Mouse (Mus musculus) heart, embryonic 11.5 days (tissue): ENCODE results near the gene Gys2. TPM values are rescaled to one million over a fixed set of nuclear protein-coding genes. Genes with fewer than 3 reads are reported as not detected.

ENCODE experiments used
- ATAC-seq: fragments of 200-750 bp; cut with Nextera tagmentation; replicated peaks from 2 replicates; pipeline ENCODE4 v1.8.0; 2017; ENCODE audit warnings: moderate library complexity; ENCODE audit not compliant: insufficient number of reproducible peaks, low FRiP score, low TSS enrichment
- H3K27ac ChIP-seq: fragments of 300-500 bp; sonication (generic); 2 replicates; pipeline ENCODE4 v1.5.1; 2014; ENCODE audit warnings: mild to moderate bottlenecking, low read depth, low read length
- H3K27me3 ChIP-seq: fragments of 300-500 bp; sonication (generic); 2 replicates; pipeline ENCODE4 v1.6.1; 2014; ENCODE audit warnings: mild to moderate bottlenecking, low read length, mixed read lengths; ENCODE audit not compliant: control insufficient read depth, insufficient read depth
- H3K36me3 ChIP-seq: fragments of 300-500 bp; sonication (generic); 2 replicates; pipeline ENCODE4 v1.6.1; 2014; ENCODE audit warnings: mild to moderate bottlenecking, low read length, moderate library complexity, mixed read lengths; ENCODE audit not compliant: control insufficient read depth, insufficient read depth
- H3K4me1 ChIP-seq: fragments of 300-500 bp; sonication (generic); 2 replicates; pipeline ENCODE4 v1.6.1; 2014; ENCODE audit warnings: low read length; ENCODE audit not compliant: control insufficient read depth, insufficient read depth
- H3K4me2 ChIP-seq: fragments of 300-500 bp; sonication (generic); 2 replicates; pipeline ENCODE4 v1.6.1; 2014; ENCODE audit warnings: mild to moderate bottlenecking, moderate library complexity
- H3K4me3 ChIP-seq: fragments of 300-500 bp; sonication (generic); 2 replicates; pipeline ENCODE4 v1.5.1; 2014; ENCODE audit warnings: low read depth, low read length
- H3K9ac ChIP-seq: fragments of 300-500 bp; sonication (generic); 2 replicates; pipeline ENCODE4 v1.6.1; 2014; ENCODE audit warnings: mild to moderate bottlenecking, low read depth, low read length, moderate library complexity
- H3K9me3 ChIP-seq: fragments of 300-500 bp; sonication (generic); replicated peaks from 2 replicates; pipeline ENCODE4 v1.6.1; 2016; ENCODE audit warnings: low read length; ENCODE audit not compliant: control insufficient read depth
- WGBS: fragments of 180-500 bp; shearing (Covaris S2); extraction: QIAGEN DNeasy Blood & Tissue Kit; methylation state at CpG from one replicate; pipeline ENCODE4 v1.1.7; 2014; ENCODE audit not compliant: insufficient replicate concordance; 5-methylcytosine and 5-hydroxymethylcytosine counted together
- polyA plus RNA-seq: library from polyadenylated mRNA; unstranded; fragments of >200 nt; fragmentation: Nextera tagmentation; extraction: Ambion mirVana; gene quantifications from 2 replicates; pipeline ENCODE4 v1.2.1, GENCODE M21; 2014

Gys2 gene
- polyA plus RNA-seq, 1 experiment from 2014 or later = 0.36 TPM

DNA sequence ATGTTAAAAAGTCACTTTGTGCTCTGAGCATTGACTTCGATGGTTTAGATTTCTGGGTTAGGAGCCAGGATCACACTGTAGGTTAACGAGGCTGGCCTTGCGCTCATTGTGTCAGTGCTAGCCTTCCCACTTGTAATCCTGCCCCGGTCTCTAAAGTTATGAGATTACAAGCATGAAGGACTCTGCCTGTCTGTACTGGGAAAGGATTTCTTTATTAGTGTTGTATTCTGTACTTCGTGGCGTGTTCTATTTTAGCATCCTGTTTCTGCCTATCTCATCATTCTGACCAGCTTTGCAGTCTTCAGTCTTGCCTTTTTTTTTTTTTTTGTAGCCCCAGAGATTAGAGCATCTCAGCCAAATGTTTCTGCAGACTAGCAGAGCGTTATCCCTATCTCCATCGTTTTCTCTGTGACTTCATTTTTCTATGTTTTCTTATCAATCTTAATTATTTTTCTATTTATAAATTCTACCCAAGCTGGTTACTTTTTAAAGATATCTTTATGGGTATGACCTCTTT lies 85.1 kb downstream of the Gys2 start:
- no peak overlapping the region for H3K27ac ChIP-seq
- WGBS = 15% methylated on average over 8 of the region's 8 CpGs
- no peak for ATAC-seq

DNA sequence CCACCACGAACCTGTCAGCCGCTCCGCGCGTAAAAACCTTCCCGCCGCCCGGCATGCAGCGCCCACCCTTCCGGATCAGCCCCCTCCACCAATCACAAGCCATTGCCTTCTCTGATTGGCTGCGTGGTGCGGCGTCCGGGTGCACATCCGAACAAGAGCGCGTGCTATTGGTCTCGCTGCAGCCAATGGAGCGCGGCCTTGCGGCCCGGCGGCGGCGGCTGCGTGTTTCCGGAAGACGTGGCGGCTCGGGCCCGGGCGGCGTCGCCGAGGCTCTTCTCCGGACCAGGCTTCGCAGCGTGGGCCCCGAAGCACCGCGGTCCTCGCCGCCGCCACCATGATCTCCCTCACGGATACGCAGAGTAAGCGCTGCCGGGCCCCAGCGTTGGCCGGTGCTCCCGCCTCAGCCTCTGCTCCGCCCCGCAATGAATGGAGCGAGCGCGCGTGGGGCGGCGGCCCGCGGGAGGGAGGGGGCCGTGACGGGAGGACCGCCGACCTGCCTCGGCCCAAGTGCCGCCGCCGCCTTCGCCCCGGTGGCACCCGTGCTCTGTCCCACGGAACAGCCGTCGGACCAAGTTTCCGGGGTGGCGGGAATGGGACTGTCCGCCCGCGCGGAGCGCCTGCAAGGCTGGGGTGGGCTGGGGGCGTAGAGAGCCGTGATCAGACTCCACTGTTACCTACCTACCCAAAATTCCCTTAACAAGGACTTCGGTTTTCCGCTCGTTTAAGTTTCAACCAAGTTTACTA lies 85.7 kb downstream of the Gys2 start, which contains the start of the genes Recql and Golt1b:
Gene Recql (minus strand): TSS at position 77 of the 744 bp plus-strand sequence.
Gene Golt1b (plus strand): TSS at position 211 of the 744 bp plus-strand sequence.
- H3K4me3 ChIP-seq = peak within 1 kb of the TSS; percentile 79
- peak within 1 kb of the TSS; percentile 87 for H3K9ac ChIP-seq
- H3K4me1 ChIP-seq = peaks cover 8% of the 10 kb centered on the region
- no peaks in the 10 kb centered on the region for H3K27me3 ChIP-seq
- H3K36me3 ChIP-seq = no peaks in the 10 kb centered on the region
- 0 out of 2 replicates have a peak within 1 kb of the TSS, but pooled peaks have one; percentile 15 for H3K27ac ChIP-seq
- ATAC-seq = peak; percentile 100
- no peaks in the 10 kb centered on the region for H3K9me3 ChIP-seq
- peak within 1 kb of the TSS; percentile 84 for H3K4me2 ChIP-seq
- under 1% methylated on average over 85 of the region's 87 CpGs for WGBS

More for the DNA sequence above, 85.1 kb downstream of the Gys2 start:
- Histone ChIP-seq H3K4me3 (peak overlapping the region; percentile 79), H3K9ac (peak overlapping the region; percentile 87), H3K4me1 (peaks cover 8% of the 10 kb centered on the region), H3K9me3 (no peaks in the 10 kb centered on the region), H3K36me3 (no peaks in the 10 kb centered on the region), H3K27me3 (no peaks in the 10 kb centered on the region), H3K4me2 (peak overlapping the region; percentile 79)

DNA sequence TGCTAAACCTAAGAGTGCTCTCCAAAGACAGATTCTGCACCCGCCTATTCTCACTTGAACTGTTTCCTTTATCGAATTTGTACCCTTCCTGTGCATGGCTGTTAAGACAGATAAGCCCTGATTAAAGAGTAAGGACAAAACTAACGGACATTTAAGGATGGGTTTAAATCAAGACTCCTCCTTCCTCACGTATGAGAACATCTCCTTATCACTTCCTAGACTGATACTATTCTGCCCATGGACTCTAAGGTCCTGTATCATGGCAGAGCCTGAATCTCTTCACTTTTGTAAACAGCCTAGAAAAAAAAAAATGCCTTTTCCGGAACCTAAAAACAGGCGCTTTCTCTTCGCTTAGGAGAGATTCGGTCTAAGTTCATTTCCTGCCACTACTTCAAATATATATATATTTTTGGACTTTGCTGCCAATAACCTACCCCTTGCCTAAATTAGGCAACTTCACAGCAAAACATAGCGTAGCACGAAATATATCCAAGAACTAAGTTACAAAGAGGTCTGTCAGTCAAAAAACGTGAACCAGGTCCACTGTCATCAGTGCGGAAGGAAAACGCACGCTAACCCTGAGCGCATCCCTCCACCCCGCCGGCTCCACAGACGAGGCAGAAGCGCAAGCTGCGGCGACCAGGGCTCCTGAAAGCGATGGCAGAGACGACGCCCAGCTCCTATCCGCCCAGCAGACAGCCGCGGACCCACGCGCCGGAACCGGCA lies 86.5 kb downstream of the Gys2 start:
- ATAC-seq = peak; percentile 62; the same call in 1 of the 2 replicates
- Histone ChIP-seq H3K27me3 (no peaks in the 10 kb centered on the region), H3K9ac (peak overlapping the region; percentile 77), H3K4me2 (peak overlapping the region; percentile 84), H3K36me3 (no peaks in the 10 kb centered on the region), H3K4me3 (peak overlapping the region; percentile 79), H3K27ac (0 out of 2 replicates have a peak overlapping the region, but pooled peaks have one; percentile 15), H3K9me3 (no peaks in the 10 kb centered on the region), H3K4me1 (peaks cover 8% of the 10 kb centered on the region)
- WGBS = 4% methylated on average over 31 of the region's 31 CpGs

DNA sequence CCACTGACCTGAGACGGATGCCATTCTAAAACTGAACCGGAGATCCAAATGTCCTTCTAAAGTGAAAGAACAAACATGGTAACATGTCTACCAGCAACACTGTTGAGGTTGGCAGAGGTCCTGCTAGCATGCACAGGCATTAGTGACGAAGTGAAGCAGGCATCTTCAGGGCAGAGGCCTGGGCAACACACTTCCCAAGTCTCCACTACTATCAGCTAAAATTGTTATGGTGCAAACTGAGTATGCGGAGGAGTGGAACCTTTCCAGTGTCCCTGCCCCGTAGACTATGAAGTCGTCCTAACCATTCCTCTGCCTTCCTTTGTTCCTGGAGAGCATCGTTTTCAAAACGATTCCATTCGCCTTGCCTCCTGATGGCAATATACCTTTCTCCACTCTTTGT lies 88.4 kb downstream of the Gys2 start:
- H3K4me3 ChIP-seq = no peak overlapping the region
- no peaks in the 10 kb centered on the region for H3K9me3 ChIP-seq
- 90% methylated on average over 9 of the region's 9 CpGs for WGBS
- H3K27ac ChIP-seq = no peak overlapping the region
- H3K27me3 ChIP-seq = no peaks in the 10 kb centered on the region
- H3K36me3 ChIP-seq = no peaks in the 10 kb centered on the region
- ATAC-seq = no peak
- H3K9ac ChIP-seq = no peak overlapping the region
- H3K4me1 ChIP-seq = peaks cover 8% of the 10 kb centered on the region
- H3K4me2 ChIP-seq = no peak overlapping the region

DNA sequence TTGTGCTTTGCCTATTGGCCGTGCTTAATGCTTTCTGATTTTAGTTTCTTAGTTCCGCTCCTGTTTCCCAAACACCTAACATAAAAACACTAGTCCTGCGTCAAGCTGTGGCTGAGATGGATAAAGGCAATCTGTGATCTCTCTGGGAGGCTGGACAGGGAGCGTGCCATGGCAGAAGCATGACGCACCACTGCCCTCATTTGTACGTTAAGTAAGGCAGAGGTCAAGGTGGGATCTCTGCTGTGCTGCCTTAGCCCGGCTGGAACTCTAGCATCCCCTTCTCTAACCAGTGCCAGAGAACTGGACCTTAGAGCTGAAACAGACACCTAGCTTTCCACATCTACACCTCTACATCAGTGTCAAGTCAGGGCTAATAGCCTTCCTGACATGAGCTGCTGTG lies 91.3 kb downstream of the Gys2 start:
- no peak overlapping the region for H3K4me2 ChIP-seq
- no peak overlapping the region for H3K27ac ChIP-seq
- no peaks in the 10 kb centered on the region for H3K9me3 ChIP-seq
- no peaks in the 10 kb centered on the region for H3K27me3 ChIP-seq
- H3K4me3 ChIP-seq = no peak overlapping the region
- no peak overlapping the region for H3K9ac ChIP-seq
- H3K4me1 ChIP-seq = peaks cover 3% of the 10 kb centered on the region; the same call in 1 of the 2 replicates
- H3K36me3 ChIP-seq = peaks cover 4% of the 10 kb centered on the region; the same call in 1 of the 2 replicates
- ATAC-seq = no peak
- 86% methylated on average over 7 of the region's 7 CpGs for WGBS

DNA sequence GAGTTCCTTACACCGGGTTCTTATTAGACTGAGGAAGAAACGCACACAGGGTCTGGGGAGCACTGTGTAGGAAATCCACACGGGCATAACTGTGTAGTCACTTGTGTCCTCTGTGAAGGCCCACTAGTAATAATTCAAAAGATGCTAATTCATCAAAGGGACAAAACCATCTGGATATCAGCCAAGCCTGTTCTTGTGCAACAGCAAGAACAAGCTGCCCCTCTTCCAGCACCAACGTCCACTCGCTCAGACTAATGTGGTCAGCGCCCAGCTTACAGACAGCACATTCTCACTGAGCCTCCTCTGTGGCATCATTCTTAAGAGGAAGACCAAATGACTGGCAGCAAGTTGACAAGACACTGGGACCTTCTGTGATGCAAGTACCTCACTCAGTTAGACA lies 92.9 kb downstream of the Gys2 start:
- H3K4me3 ChIP-seq = no peak overlapping the region
- no peaks in the 10 kb centered on the region for H3K9me3 ChIP-seq
- no peaks in the 10 kb centered on the region for H3K27me3 ChIP-seq
- ATAC-seq = no peak
- H3K36me3 ChIP-seq = peaks cover 9% of the 10 kb centered on the region; the same call in 1 of the 2 replicates
- WGBS = 89% methylated on average over 6 of the region's 6 CpGs
- no peaks in the 10 kb centered on the region for H3K4me1 ChIP-seq
- no peak overlapping the region for H3K9ac ChIP-seq
- no peak overlapping the region for H3K4me2 ChIP-seq
- no peak overlapping the region for H3K27ac ChIP-seq

DNA sequence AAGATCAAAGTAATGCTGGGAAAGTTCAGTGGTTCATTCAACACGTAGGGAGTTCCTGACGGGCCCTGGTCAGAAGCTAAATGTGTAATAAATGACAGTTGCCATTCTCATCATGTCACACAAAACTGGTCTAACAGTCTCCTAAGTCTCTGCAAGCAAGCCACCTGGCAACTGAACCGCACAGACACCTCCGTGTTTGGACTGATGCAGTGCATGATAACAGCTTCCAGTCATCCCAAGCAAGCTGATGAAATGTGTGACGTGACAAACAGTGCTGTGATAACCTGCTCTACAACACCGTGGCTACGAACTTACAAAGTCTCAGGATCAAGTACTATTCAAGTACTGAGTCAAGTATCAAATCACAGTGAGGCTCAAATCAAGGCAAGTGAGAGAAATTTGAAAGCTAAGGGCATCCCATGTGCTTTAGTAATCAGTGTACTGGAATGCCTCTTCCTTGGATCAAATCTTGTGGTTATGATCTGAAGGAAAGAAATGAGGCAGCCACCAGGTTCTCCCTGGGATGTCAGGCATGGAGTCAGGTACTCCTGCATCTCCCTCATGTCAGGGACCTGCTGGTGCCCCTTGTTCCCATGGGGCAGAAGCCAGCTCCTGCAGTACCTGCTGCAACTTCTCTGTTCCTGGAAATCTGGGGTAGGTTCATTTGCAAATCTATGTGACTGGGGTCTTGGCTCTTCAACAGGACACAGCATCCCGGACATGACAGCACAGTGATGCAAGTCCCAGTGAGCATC lies 94.2 kb downstream of the Gys2 start:
- 84% methylated on average over 8 of the region's 8 CpGs for WGBS
- Histone ChIP-seq H3K27ac (no peak overlapping the region), H3K9ac (no peak overlapping the region), H3K27me3 (no peaks in the 10 kb centered on the region), H3K4me3 (no peak overlapping the region), H3K36me3 (peaks cover 9% of the 10 kb centered on the region; the same call in 1 of the 2 replicates), H3K4me1 (no peaks in the 10 kb centered on the region), H3K9me3 (no peaks in the 10 kb centered on the region), H3K4me2 (no peak overlapping the region)
- ATAC-seq = no peak

DNA sequence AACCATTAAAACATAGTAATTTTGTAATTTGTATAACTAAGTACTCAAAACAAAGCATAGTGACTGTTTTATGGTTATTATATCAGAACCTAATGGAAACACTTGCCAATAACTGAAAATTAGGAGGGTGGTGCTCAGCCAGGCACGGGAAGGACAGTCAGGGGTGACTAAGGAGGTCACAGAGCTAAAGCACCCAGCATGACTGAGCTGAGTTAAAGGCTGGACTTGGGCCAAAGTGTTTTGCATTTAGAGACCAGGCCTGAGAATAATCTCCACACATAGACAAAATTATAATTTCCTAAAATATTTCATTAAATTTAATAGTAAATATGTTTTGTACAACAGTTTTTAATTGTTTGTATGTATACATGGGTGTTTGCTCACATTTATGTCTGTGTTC lies 95.8 kb downstream of the Gys2 start:
- H3K4me1 ChIP-seq = no peaks in the 10 kb centered on the region
- no peaks in the 10 kb centered on the region for H3K27me3 ChIP-seq
- H3K9me3 ChIP-seq = no peaks in the 10 kb centered on the region
- no peak overlapping the region for H3K9ac ChIP-seq
- peaks cover 12% of the 10 kb centered on the region for H3K36me3 ChIP-seq
- no peak overlapping the region for H3K4me3 ChIP-seq
- WGBS = 83% methylated on average over 1 of the region's 1 CpGs
- no peak overlapping the region for H3K27ac ChIP-seq
- no peak overlapping the region for H3K4me2 ChIP-seq
- no peak for ATAC-seq
